Mouse (Mus musculus) heart, postnatal 25 days (tissue): Measurements from ENCODE around the gene Serpinb5. TPM values are rescaled to one million over a fixed set of nuclear protein-coding genes. Genes with fewer than 3 reads are reported as not detected.

Experiments used
- total RNA-seq, 2 experiments: library from RNA; stranded (reverse); gene quantifications; 2 replicates each; pipeline ENCODE4 v1.2.3; 2021

Gene Serpinb5
- total RNA-seq, 2 experiments from 2014 or later: not detected

Other genes with a start within 250 kb of the Serpinb5 start
- 1 to 10 TPM; 3.7 to 4.4 TPM for gene Bcl2, start 146.9 kb upstream of the Serpinb5 start, total RNA-seq
- 1 to 10 TPM; 6.1 to 6.9 TPM for gene Kdsr, start 101.4 kb upstream of the Serpinb5 start, total RNA-seq
- gene Vps4b, start 64.4 kb upstream of the Serpinb5 start, total RNA-seq: 10 to 100 TPM; 27.6 to 31.6 TPM
- not detected for gene Serpinb12, start 73.3 kb downstream of the Serpinb5 start, total RNA-seq
- not detected for gene Serpinb13, start 119.8 kb downstream of the Serpinb5 start, total RNA-seq
- not detected for gene Serpinb3a, start 191.1 kb downstream of the Serpinb5 start, total RNA-seq
- not detected for gene Serpinb3d, start 222.3 kb downstream of the Serpinb5 start, total RNA-seq